Mouse (Mus musculus): Measurements from ENCODE around the gene Gm2431. TPM values are rescaled to one million over a fixed set of nuclear protein-coding genes. Genes with fewer than 3 reads are reported as not detected.
"Not testable (repeated sequence)": the region's sequence is repeated elsewhere in the genome, so short reads cannot be mapped to it uniquely, and the experiment has no call there.

The Gm2431 gene
- polyA plus RNA-seq, 1 experiment from 2014 or later = not detected

DNA sequence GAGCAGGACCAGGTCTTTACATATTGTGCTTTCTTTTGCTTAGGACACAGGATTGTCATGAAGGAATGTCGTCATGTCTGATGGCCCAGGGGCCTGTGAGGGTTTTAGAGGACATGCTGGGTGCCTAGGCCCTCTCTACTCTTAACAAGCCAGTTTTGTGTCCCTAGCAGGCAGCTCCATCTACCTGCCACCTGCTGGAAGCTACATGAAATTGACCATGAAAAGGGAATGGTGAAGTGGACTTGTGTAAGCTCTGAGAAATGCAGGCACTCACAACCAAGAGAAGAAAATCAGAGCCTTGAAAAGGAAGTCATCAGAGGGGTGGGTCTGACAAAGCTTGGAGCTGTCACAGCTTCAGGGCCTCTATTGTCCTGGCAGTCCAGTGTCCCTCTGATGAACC lies 21.1 kb upstream of the Gm2431 start:
- H3K4me3 ChIP-seq; H3K9me3 ChIP-seq; H3K27ac ChIP-seq; ATAC-seq (ENCODE audit: low FRiP score, low read depth); H3K4me2 ChIP-seq (replicated peaks); H3K9ac ChIP-seq; H3K36me3 ChIP-seq; H3K4me1 ChIP-seq: not testable (repeated sequence)
- H3K27me3 ChIP-seq (replicated peaks) = peaks cover 12% of the 10 kb centered on the region
- 50% methylated on average over 1 of the region's 1 CpGs for WGBS

- not testable (repeated sequence) for H3K4me1 ChIP-seq; H3K36me3 ChIP-seq; H3K4me2 ChIP-seq (replicated peaks); H3K9ac ChIP-seq; H3K4me3 ChIP-seq; H3K27ac ChIP-seq; H3K9me3 ChIP-seq
- peaks cover 12% of the 10 kb centered on the region for H3K27me3 ChIP-seq (replicated peaks)
- 0 out of 2 replicates have a peak, but pooled peaks have one; percentile 41 for ATAC-seq (ENCODE audit: low FRiP score, low read depth)
- 0% methylated on average over 3 of the region's 3 CpGs for WGBS
Observed at GRCm38 (mm10) chr7:142278183-142278582, 20.0 kb upstream of the Gm2431 start.

DNA sequence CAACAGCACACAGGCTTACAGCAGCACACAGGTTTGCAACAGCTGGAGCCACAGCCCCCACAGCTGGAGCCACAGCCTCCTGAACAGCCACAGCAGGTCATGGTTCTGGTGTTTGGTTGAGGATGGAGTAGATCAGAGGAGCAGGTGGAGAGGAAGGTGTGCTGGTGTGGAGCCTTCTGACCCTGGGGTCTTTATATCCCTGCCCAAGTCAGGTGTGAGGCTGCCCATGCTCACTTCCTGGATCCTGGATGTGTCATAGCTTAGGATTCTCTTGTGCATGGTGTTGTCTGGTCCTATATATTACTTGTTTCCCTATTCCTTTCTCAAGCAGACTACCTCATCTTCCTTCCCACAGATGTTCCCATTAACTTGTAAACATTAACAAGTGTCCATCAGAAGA lies 16.1 kb upstream of the Gm2431 start, which contains the start of gene Gm4559:
Gene Gm4559, minus strand, starts transcription at position 101 of the 400 bp plus-strand sequence.
- H3K27ac ChIP-seq; H3K4me1 ChIP-seq; H3K36me3 ChIP-seq; H3K9me3 ChIP-seq; H3K4me2 ChIP-seq (replicated peaks); ATAC-seq (ENCODE audit: low FRiP score, low read depth); H3K27me3 ChIP-seq (replicated peaks); H3K4me3 ChIP-seq; H3K9ac ChIP-seq: not testable (repeated sequence)

GRCm38 (mm10) chr7:142255517-142255916 lies 2.6 kb downstream of the Gm2431 start:
- no peaks in the 10 kb centered on the region for H3K36me3 ChIP-seq
- ATAC-seq (ENCODE audit: low FRiP score, low read depth) = no peak
- H3K27me3 ChIP-seq (replicated peaks) = no peaks in the 10 kb centered on the region

DNA sequence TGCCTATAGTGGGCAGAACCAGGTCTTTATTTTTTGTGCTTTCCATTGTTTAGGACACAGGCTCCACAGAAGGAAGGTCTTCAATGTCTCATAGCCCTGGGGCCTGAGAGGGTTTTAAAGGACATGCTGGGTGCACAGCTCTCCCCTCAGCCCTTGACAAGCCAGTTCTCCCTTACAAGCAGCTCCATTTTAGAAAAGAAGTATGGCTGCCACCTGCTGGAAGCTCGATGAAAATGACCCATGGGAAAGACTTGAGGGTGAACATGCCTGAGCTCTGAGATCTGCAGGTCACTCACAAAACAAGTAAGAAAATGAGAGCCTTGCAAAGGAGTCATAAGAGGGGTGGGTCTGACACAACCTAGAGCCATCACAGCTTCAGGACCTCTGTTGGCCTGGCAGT lies 8.3 kb downstream of the Gm2431 start:
- H3K9me3 ChIP-seq = no peaks in the 10 kb centered on the region
- H3K4me1 ChIP-seq = no peaks in the 10 kb centered on the region
- 0% methylated on average over 1 of the region's 1 CpGs for WGBS
- H3K27ac ChIP-seq = no peak overlapping the region
- H3K4me2 ChIP-seq (replicated peaks) = no peak overlapping the region
- H3K36me3 ChIP-seq = no peaks in the 10 kb centered on the region
- H3K27me3 ChIP-seq (replicated peaks) = no peaks in the 10 kb centered on the region
- ATAC-seq (ENCODE audit: low FRiP score, low read depth) = no peak
- H3K9ac ChIP-seq = no peak overlapping the region
- H3K4me3 ChIP-seq = no peak overlapping the region

More at GRCm38 (mm10) chr7:142255517-142255916, 2.6 kb downstream of the Gm2431 start:
- 2% methylated on average over 2 of the region's 2 CpGs for WGBS
- H3K9me3 ChIP-seq = no peaks in the 10 kb centered on the region
- H3K27ac ChIP-seq = no peak overlapping the region
- no peak overlapping the region for H3K4me3 ChIP-seq
- H3K4me1 ChIP-seq = no peaks in the 10 kb centered on the region
- H3K4me2 ChIP-seq (replicated peaks) = no peak overlapping the region
- no peak overlapping the region for H3K9ac ChIP-seq

- Histone ChIP-seq H3K4me1 (no peaks in the 10 kb centered on the region), H3K27me3 (replicated peaks) (no peaks in the 10 kb centered on the region), H3K4me2 (replicated peaks) (no peak within 1 kb of the TSS), H3K27ac (no peak within 1 kb of the TSS), H3K4me3 (no peak within 1 kb of the TSS), H3K9ac (no peak within 1 kb of the TSS), H3K36me3 (no peaks in the 10 kb centered on the region), H3K9me3 (no peaks in the 10 kb centered on the region)
- 46% methylated on average over 2 of the region's 2 CpGs for WGBS
- no peak for ATAC-seq (ENCODE audit: low FRiP score, low read depth)
Observed at GRCm38 (mm10) chr7:142240978-142241377, 17.2 kb downstream of the Gm2431 start, which contains the start of gene Gm40460. TSS of gene Gm40460 (minus strand) at chr7:142241078.

DNA sequence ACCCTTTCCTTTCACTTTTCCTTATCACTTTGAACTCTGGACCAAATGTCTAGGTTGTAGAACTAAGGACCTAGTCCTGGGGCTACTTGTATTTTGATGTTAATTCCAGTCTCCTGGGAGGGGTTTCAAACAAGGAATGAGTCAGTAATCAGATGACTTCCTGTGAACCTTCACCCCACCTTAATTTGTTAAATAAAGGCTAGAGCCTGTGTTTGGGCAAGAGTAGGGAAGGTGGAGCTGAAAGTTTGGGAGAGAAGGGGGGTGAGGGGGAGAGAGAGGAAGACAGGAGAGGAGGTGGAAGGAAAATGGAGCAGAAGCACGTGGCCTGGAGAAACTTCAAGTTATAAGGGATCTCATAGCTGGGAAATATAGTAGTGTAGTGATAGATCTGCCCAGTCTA lies 26.6 kb downstream of the Gm2431 start:
- 0 out of 2 replicates have a peak, but pooled peaks cover 9% of the 10 kb centered on the region for H3K9me3 ChIP-seq
- no peak overlapping the region for H3K4me3 ChIP-seq
- no peak overlapping the region for H3K27ac ChIP-seq
- no peak overlapping the region for H3K4me2 ChIP-seq (replicated peaks)
- H3K9ac ChIP-seq = no peak overlapping the region
- H3K4me1 ChIP-seq = no peaks in the 10 kb centered on the region
- no peaks in the 10 kb centered on the region for H3K27me3 ChIP-seq (replicated peaks)
- H3K36me3 ChIP-seq = no peaks in the 10 kb centered on the region
- 26% methylated on average over 1 of the region's 1 CpGs for WGBS
- no peak for ATAC-seq (ENCODE audit: low FRiP score, low read depth)

DNA sequence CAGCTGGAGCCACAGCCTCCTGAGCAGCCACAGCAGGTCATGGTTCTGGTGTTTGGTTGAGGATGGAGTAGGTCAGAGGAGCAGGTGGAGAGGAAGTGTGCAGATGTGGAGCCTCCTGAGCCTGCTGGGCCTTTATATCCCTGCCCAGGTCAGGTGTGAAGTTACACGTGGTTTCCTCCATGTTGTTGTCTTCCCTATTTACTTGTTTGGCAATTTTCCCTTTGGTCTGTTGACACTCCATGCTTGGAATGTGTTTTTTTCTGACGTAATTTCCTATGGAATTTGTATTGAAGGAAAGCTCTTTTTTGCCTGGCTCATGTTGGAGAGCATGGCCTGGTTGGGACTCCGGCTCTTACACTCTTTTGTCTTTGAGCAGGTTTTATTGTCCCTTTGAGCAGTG lies 28.3 kb downstream of the Gm2431 start, which contains the start of gene Krtap5-5:
Gene Krtap5-5, minus strand, starts transcription at position 101 of the 400 bp plus-strand sequence.
- H3K4me3 ChIP-seq; H3K9ac ChIP-seq; H3K27ac ChIP-seq; H3K27me3 ChIP-seq (replicated peaks); ATAC-seq (ENCODE audit: low FRiP score, low read depth); H3K4me2 ChIP-seq (replicated peaks); H3K36me3 ChIP-seq; H3K4me1 ChIP-seq; H3K9me3 ChIP-seq: not testable (repeated sequence)
- 38% methylated on average over 3 of the region's 3 CpGs for WGBS

GRCm38 (mm10) chr7:142224518-142224917 lies 33.6 kb downstream of the Gm2431 start:
- H3K4me2 ChIP-seq (replicated peaks) = no peak overlapping the region
- H3K36me3 ChIP-seq = no peaks in the 10 kb centered on the region
- no peak overlapping the region for H3K27ac ChIP-seq
- H3K27me3 ChIP-seq (replicated peaks) = no peaks in the 10 kb centered on the region
- H3K9ac ChIP-seq = no peak overlapping the region
- H3K4me1 ChIP-seq = no peaks in the 10 kb centered on the region
- H3K4me3 ChIP-seq = no peak overlapping the region
- no peak for ATAC-seq (ENCODE audit: low FRiP score, low read depth)
- no peaks in the 10 kb centered on the region for H3K9me3 ChIP-seq
- 48% methylated on average over 2 of the region's 2 CpGs for WGBS

DNA sequence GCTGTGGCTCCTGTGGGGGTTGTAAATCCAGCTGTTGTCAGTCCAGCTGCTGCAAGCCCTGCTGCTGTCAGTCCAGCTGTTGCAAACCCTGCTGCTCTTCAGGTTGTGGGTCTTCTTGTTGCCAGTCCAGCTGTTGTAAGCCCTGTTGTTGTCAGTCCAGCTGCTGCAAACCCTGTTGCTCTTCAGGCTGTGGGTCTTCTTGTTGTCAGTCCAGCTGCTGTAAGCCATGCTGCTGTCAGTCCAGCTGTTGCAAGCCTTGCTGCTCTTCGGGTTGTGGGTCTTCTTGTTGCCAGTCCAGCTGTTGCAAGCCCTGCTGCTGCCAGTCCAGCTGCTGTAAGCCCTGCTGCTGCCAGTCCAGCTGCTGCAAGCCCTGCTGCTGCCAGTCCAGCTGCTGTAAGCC lies 46.0 kb downstream of the Gm2431 start:
- WGBS = 57% methylated on average over 1 of the region's 1 CpGs

DNA sequence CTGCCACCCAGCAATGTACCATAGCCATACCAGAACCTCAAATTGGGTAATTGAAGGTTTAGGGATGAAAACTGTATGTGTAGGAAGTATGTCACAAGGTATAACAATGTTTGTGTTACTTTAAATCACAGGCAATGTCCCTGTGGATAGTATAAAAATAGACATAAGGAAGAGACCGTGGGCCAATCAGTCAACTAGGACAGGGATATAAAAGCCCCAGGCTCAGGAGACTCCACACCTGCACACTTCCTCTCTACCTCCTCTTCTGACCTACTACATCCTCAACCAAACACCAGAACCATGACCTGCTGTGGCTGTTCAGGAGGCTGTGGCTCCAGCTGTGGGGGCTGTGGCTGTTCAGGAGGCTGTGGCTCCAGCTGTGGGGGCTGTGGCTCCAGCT lies 46.6 kb downstream of the Gm2431 start, which contains the start of gene Gm7579:
Gene Gm7579, plus strand, starts transcription at position 301 of the 400 bp plus-strand sequence.
- Histone ChIP-seq H3K27me3 (replicated peaks) (no peaks in the 10 kb centered on the region), H3K4me1 (no peaks in the 10 kb centered on the region), H3K4me3 (no peak within 1 kb of the TSS), H3K9me3 (no peaks in the 10 kb centered on the region), H3K27ac (no peak within 1 kb of the TSS), H3K36me3 (no peaks in the 10 kb centered on the region), H3K4me2 (replicated peaks) (no peak within 1 kb of the TSS), H3K9ac (no peak within 1 kb of the TSS)
- ATAC-seq (ENCODE audit: low FRiP score, low read depth) = no peak
- 69% methylated on average over 1 of the region's 1 CpGs for WGBS

More for the DNA sequence above, 46.0 kb downstream of the Gm2431 start:
- H3K27me3 ChIP-seq (replicated peaks); H3K4me3 ChIP-seq; H3K9ac ChIP-seq; ATAC-seq (ENCODE audit: low FRiP score, low read depth); H3K9me3 ChIP-seq; H3K4me1 ChIP-seq; H3K36me3 ChIP-seq; H3K27ac ChIP-seq; H3K4me2 ChIP-seq (replicated peaks): not testable (repeated sequence)
